Mouse (Mus musculus) heart, postnatal 0 days (tissue): ENCODE data around the gene Fem1b. TPM values are rescaled to one million over a fixed set of nuclear protein-coding genes. Genes with fewer than 3 reads are reported as not detected.

Experiments used
- ATAC-seq: fragments of 200-750 bp; cut with Nextera tagmentation; 2 replicates; pipeline ENCODE4 v1.8.0; 2017; ENCODE audit warnings: low read depth, moderate number of reproducible peaks, moderate library complexity; ENCODE audit not compliant: insufficient read depth
- DNase-seq: peaks from one replicate; pipeline ENCODE4 v3.0.0-alpha.2; 2016; ENCODE audit warnings: low spot score
- H3K27ac ChIP-seq: fragments of 300-500 bp; sonication (generic); 2 replicates; pipeline ENCODE4 v1.5.1; 2014; ENCODE audit warnings: low read depth, mild to moderate bottlenecking
- H3K27me3 ChIP-seq: fragments of 300-500 bp; sonication (generic); 2 replicates; pipeline ENCODE4 v1.6.1; 2014; ENCODE audit warnings: low read length, mixed read lengths; ENCODE audit not compliant: control insufficient read depth, insufficient read depth
- H3K36me3 ChIP-seq: fragments of 300-500 bp; sonication (generic); replicated peaks from 2 replicates; pipeline ENCODE4 v1.6.1; 2014; ENCODE audit warnings: low read length, mixed read lengths; ENCODE audit not compliant: control insufficient read depth, insufficient read depth
- H3K4me1 ChIP-seq: fragments of 300-500 bp; sonication (generic); 2 replicates; pipeline ENCODE4 v1.6.1; 2014; ENCODE audit warnings: antibody characterized with exemption; ENCODE audit not compliant: control insufficient read depth, insufficient read depth
- H3K4me2 ChIP-seq: fragments of 300-500 bp; sonication (generic); 2 replicates; pipeline ENCODE4 v1.6.1; 2014; ENCODE audit warnings: low read depth, mild to moderate bottlenecking, low read length, moderate library complexity
- H3K4me3 ChIP-seq: fragments of 300-500 bp; sonication (generic); 2 replicates; pipeline ENCODE4 v1.5.1; 2014; ENCODE audit warnings: low read depth, low read length
- H3K9ac ChIP-seq: fragments of 300-500 bp; sonication (generic); replicated peaks from 2 replicates; pipeline ENCODE4 v1.6.1; 2014; ENCODE audit warnings: low read depth, low read length, mixed read lengths
- H3K9me3 ChIP-seq: fragments of 300-500 bp; sonication (generic); replicated peaks from 2 replicates; pipeline ENCODE4 v1.6.1; 2016; ENCODE audit warnings: low read length; ENCODE audit not compliant: control insufficient read depth
- CTCF ChIP-seq: IDR thresholded peaks from 2 replicates; pipeline ENCODE4 v1.5.1; 2016; ENCODE audit warnings: antibody characterized with exemption, control low read depth, low read depth
- EP300 ChIP-seq: IDR thresholded peaks from 2 replicates; pipeline ENCODE4 v1.6.1; 2016; ENCODE audit warnings: antibody characterized with exemption, low read depth
- WGBS: fragments of 180-500 bp; shearing (Covaris S2); extraction: QIAGEN DNeasy Blood & Tissue Kit; methylation state at CpG from one replicate; pipeline ENCODE4 v1.1.7; 2014; 5-methylcytosine and 5-hydroxymethylcytosine counted together
- polyA plus RNA-seq: library from polyadenylated mRNA; unstranded; fragments of >200 nt; fragmentation: Nextera tagmentation; extraction: Ambion mirVana; gene quantifications from 2 replicates; pipeline ENCODE4 v1.2.1, GENCODE M21; 2015
- total RNA-seq: library from RNA; depleted of rRNA; stranded (reverse); fragments of >200 nt; gene quantifications from 2 replicates; pipeline ENCODE4 v1.2.3, GENCODE M21; 2014; ENCODE audit warnings: low replicate concordance; rRNA removed

Gene Fem1b
- total and polyA plus RNA-seq, 2 experiments from 2014 or later: 6.8 to 28.9 TPM

DNA sequence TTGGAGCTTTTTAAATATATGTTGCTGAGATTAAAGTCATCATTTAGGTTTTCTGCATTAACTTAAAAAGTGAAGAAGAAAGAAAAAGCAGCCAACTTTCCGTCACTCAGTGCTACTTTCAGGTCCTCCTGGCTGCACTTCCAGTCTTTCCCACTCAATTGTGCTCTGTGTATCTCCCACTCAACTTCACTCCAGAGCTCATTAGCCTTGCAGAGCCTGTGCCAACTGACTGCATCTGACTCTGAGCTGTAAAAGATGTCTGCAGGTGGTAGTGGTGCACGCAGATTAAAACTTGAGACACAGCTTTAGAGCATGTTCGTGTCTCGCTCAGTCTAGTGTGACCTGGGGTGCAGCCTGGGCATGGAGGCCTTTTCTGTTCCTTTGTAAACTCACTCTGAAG lies 53.4 kb downstream of the Fem1b start:
- 0 out of 2 replicates have a peak, but pooled peaks cover 3% of the 10 kb centered on the region for H3K27me3 ChIP-seq
- H3K27ac ChIP-seq: no peak overlapping the region
- no peaks in the 10 kb centered on the region for H3K4me1 ChIP-seq
- H3K9ac ChIP-seq: no peak overlapping the region
- TF ChIP-seq EP300: no peak
- no peak for TF ChIP-seq CTCF
- H3K9me3 ChIP-seq: no peaks in the 10 kb centered on the region
- DNase-seq (no peak), ATAC-seq (no peak)
- WGBS: 83% methylated on average over 4 of the region's 4 CpGs
- H3K4me2 ChIP-seq: no peak overlapping the region
- H3K4me3 ChIP-seq: no peak overlapping the region
- no peaks in the 10 kb centered on the region for H3K36me3 ChIP-seq

DNA sequence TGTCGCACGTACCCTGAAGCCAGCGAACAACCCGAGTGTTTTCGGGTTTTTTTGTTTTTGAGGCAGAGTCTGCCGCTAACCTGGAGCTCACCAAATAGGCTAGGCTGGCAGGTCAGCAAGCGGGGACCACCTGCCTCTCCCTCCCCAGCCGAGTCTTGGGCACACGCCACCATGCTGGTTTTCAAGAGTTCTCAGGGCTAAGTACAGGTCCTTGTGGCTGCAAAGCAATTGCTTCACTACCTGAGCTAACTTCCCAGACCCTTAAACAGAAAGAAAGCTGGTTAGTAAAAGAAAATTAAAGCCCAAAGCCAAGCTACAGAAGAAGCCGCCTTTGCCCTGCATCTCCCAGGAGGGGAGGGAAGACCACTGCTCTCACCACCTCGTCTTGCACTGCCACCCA lies 61.4 kb downstream of the Fem1b start:
- no peaks in the 10 kb centered on the region for H3K27me3 ChIP-seq
- no peaks in the 10 kb centered on the region for H3K9me3 ChIP-seq
- DNase-seq: no peak
- TF ChIP-seq CTCF (no peak), EP300 (no peak)
- no peak overlapping the region for H3K27ac ChIP-seq
- H3K4me3 ChIP-seq: no peak overlapping the region
- H3K4me2 ChIP-seq: no peak overlapping the region
- no peak overlapping the region for H3K9ac ChIP-seq
- no peak for ATAC-seq
- H3K36me3 ChIP-seq: no peaks in the 10 kb centered on the region
- 91% methylated on average over 11 of the region's 11 CpGs for WGBS
- H3K4me1 ChIP-seq: no peaks in the 10 kb centered on the region

DNA sequence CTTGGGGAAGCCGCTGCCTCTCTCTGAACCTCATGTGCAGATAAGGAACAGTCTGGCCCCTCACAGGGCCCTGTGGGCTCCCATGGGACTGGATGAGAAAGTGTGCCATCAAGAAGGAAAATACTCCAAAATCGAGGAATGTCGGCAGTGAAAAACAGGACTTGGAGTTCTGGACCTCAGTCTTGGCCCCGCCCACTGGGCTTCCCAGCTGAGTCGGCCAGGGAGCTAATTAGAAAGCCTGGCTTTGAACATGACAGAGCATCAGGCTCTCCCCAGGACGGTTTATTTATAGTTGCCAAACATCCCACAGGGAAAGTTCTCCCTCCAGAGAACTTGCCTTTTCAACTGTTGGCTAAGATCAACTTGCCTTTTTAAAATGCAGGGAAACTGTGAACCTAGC lies 62.1 kb downstream of the Fem1b start:
- Histone ChIP-seq H3K27me3 (no peaks in the 10 kb centered on the region), H3K9me3 (no peaks in the 10 kb centered on the region), H3K4me3 (no peak overlapping the region), H3K27ac (no peak overlapping the region), H3K4me1 (no peaks in the 10 kb centered on the region), H3K4me2 (no peak overlapping the region), H3K9ac (no peak overlapping the region), H3K36me3 (no peaks in the 10 kb centered on the region)
- TF ChIP-seq CTCF: no peak
- TF ChIP-seq EP300: no peak
- ATAC-seq (no peak), DNase-seq (no peak)
- 33% methylated on average over 6 of the region's 6 CpGs for WGBS

DNA sequence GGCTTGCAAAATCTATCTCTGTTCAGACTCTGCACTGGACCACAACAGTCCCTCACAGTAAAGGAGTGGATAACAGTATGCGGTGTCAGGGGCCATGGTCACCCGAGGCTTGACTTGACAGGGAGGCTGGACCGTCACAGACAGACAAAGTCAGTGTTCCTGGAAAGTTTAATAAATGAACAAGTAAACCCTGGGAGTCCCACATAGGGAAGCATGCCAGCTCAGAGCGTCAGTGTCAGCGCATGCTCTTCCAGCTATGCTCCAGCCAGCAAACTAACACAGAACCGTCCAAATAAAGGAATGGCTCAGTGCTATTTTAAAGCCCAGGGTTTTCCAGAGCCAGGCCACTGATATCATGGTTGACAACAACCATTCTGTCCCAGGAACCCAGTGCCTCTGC lies 65.1 kb downstream of the Fem1b start:
- Histone ChIP-seq H3K27me3 (no peaks in the 10 kb centered on the region), H3K4me2 (no peak overlapping the region), H3K9ac (no peak overlapping the region), H3K9me3 (no peaks in the 10 kb centered on the region), H3K27ac (no peak overlapping the region), H3K4me1 (no peaks in the 10 kb centered on the region), H3K36me3 (no peaks in the 10 kb centered on the region), H3K4me3 (no peak overlapping the region)
- DNase-seq: no peak
- TF ChIP-seq EP300: no peak
- TF ChIP-seq CTCF: no peak
- WGBS: 42% methylated on average over 6 of the region's 6 CpGs
- 0 out of 2 replicates have a peak, but pooled peaks have one; percentile 37 for ATAC-seq

DNA sequence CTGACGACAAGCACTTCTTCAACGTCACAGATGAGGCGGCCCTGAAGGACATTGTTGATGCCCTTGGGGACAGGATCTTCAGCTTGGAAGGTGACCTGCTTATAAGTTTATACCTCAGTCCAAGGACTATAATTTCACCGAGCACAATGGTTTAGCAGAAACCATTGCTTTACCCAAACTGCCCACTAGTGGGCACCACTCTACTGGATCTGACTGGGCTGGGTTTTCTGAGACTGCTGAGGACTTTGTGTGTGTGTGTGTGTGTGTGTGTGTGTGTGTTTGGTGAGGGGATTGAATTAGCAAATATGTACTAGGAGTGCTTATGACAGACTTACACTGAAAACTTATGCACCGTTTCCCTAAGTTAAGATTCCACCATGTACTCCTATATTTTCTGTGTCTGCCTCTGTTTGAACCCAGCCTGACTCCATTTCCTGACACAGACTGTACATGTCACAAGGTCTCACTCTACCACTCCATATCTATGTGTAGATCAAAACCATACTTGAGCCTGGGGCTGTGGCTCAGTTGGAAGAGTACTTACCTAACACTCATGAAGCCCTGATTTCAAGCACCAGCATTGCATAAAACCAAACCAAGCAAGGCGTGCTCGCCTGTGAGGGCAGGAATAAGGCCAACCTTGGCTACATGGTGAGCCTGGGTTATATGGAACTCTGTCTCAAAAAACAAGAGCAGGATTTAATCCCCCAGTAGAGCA lies 67.0 kb downstream of the Fem1b start:
- peak; percentile 36 for DNase-seq
- Histone ChIP-seq H3K9ac (no peak overlapping the region), H3K27ac (no peak overlapping the region), H3K4me1 (no peaks in the 10 kb centered on the region), H3K27me3 (no peaks in the 10 kb centered on the region), H3K9me3 (no peaks in the 10 kb centered on the region), H3K4me3 (no peak overlapping the region), H3K4me2 (no peak overlapping the region), H3K36me3 (no peaks in the 10 kb centered on the region)
- TF ChIP-seq CTCF (peak; percentile 77), EP300 (no peak)
- WGBS: 55% methylated on average over 7 of the region's 7 CpGs
- ATAC-seq: no peak

Other genes starting within 250 kb of the Fem1b start
- gene Itga11, start 134.1 kb downstream of the Fem1b start, total RNA-seq: 0.43 and 0.65 TPM in 2 replicates
- gene Itga11, start 134.1 kb downstream of the Fem1b start, polyA plus RNA-seq: 0.07 and 0.11 TPM in 2 replicates
- 38.3 and 43.0 TPM in 2 replicates for gene Cln6, start 26.9 kb upstream of the Fem1b start, total RNA-seq
- gene Cln6, start 26.9 kb upstream of the Fem1b start, polyA plus RNA-seq: 12.3 and 12.6 TPM in 2 replicates
- gene Calml4, start 46.1 kb upstream of the Fem1b start, total RNA-seq: not detected in 2 replicates
- gene Calml4, start 46.1 kb upstream of the Fem1b start, polyA plus RNA-seq: 1.8 and 2.5 TPM in 2 replicates
- 13.2 and 20.5 TPM in 2 replicates for gene Pias1, start 176.0 kb upstream of the Fem1b start, total RNA-seq
- 25.1 and 26.5 TPM in 2 replicates for gene Pias1, start 176.0 kb upstream of the Fem1b start, polyA plus RNA-seq